Mouse (Mus musculus) T-helper 17 cell (primary cell): ENCODE measurements around the gene Dlgap1.

Experiments
- in situ Hi-C, 2 experiments: fragments of 300-600 bp; cut with MboI, MseI; formaldehyde crosslinking; loops; 1 replicate in 1 of 2; 2 replicates in 1 of 2; pipeline ENCODE4 v1.15.1; 2025; ENCODE audit warnings: high pct_unique_total_duplicates in 2 of 2

The Dlgap1 gene

GRCm38 (mm10) chr17:70455036-70455435 is 486.2 kb downstream of the Dlgap1 start:
- in situ Hi-C loops: no loop called here

GRCm38 (mm10) chr17:70457103-70457502 is 488.2 kb downstream of the Dlgap1 start:
- in situ Hi-C loops: no loop called here

- in situ Hi-C loops: no loop called here
These were observed 493.4 kb downstream of the Dlgap1 start for GRCm38 (mm10) chr17:70462231-70462630.

DNA sequence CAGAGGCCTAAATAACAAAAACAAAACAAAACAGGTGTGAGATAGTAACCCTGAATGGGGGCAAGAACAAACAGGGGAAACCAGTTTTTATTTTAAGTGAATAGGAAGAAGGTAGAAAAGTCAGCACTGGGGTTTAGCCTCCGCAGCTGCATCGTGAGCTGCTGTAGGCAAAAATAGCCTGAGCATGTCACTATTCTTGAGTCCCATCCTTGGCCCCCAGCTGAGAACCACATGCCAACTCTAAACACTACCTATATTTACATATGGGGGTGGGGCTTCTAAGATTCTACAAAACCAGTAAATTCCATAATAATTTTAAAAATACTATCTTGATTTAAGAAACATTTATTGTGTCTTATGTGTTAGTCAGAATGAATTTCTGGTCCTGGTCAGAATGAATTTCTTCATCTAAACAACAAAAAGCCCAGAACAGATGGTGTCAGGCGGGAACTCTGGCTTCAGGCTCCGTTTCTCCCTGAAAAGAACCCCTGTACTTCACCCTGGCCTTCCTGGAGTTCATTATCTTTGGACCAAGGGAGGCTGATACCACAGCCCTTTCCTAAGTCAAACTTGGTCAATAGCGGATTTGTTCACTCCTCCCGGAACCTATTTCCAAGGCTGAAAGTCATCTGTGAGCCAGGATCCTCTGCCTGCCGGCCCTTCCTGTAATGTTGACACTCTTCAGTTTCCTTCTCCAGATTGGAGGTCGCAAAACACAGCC is 494.1 kb downstream of the Dlgap1 start:
- in situ Hi-C loops: no loop called here

GRCm38 (mm10) chr17:70466413-70466812 is 497.5 kb downstream of the Dlgap1 start:
- in situ Hi-C loops: no loop called here

- in situ Hi-C loops: no loop called here
These were observed 502.1 kb downstream of the Dlgap1 start for GRCm38 (mm10) chr17:70470970-70471371.

DNA sequence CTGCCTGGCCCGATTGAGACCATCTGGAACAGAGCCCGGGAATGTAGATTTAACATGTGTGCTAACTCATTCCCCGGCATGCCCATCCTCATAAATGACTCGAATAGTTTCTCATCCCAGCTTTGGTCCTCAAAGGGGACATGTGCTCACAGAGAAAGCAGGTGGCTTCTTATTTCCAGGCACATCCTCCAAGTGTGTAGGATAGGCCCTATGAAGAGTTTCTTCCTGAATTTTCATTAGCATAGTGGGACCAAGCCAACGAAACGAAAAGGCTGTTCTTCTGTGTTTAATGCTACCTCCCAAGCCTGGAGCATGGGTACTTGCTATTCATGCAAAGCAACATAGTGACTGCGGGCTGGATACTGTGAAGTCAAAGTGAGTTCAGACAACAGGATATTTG is 503.3 kb downstream of the Dlgap1 start:
- in situ Hi-C loops: no loop called here

GRCm38 (mm10) chr17:70473871-70474270 is 505.0 kb downstream of the Dlgap1 start:
- in situ Hi-C loops: no loop called here

- in situ Hi-C loops: no loop called here
These were observed 514.8 kb downstream of the Dlgap1 start for GRCm38 (mm10) chr17:70483716-70484115.

- in situ Hi-C loops: no loop called here
These were observed 516.8 kb downstream of the Dlgap1 start for GRCm38 (mm10) chr17:70485668-70486067.

- in situ Hi-C loops: no loop called here
These were observed 517.4 kb downstream of the Dlgap1 start for GRCm38 (mm10) chr17:70486259-70486658.

GRCm38 (mm10) chr17:70486831-70487230 is 518.0 kb downstream of the Dlgap1 start:
- in situ Hi-C loops: no loop called here

DNA sequence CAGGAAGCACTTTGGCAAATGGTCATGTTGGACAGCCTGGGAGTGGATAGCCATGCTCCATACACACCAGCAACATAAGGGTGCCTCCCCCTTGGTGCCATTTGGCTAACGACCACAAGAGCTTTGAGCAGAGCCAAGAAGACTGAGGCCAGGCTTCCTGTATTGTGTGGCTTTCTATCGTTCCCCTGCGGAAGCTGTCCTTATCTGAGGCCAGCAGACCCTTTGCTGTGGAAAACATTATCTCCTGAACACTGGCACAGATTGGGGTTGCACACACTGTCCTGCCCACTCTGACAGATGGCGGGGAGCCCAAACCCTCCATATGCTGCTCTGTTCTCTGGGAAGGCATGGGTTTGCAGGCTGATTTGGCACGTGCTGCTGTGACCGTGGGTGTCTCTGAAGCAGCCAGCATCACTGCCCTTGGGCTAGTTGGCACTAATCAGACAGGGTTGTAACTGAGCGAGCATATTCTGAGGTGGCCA is 520.0 kb downstream of the Dlgap1 start:
- in situ Hi-C loops: no loop called here

GRCm38 (mm10) chr17:70491575-70491974 is 522.7 kb downstream of the Dlgap1 start:
- in situ Hi-C loops: no loop called here

GRCm38 (mm10) chr17:70494338-70494737 is 525.5 kb downstream of the Dlgap1 start:
- in situ Hi-C loops: no loop called here

DNA sequence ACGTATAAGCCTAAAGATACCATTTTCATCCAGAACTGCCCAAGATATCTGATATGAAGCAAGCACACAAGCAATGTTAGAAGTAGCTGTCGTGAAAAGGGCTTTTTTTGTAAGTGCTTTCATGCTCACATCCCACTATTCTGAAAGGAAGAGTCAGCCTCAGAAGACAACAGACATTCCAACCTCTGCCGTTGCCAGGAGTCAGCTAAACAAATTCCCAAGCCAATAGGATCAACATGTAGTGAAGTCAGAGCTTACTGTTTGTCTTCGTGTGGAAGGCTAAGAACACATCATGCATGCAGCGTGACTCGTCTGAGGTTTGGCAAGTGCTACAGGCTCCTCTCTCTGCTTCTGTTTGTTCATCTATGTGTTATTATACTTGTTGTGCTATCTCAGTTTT is 529.4 kb downstream of the Dlgap1 start:
- in situ Hi-C loops: no loop called here

DNA sequence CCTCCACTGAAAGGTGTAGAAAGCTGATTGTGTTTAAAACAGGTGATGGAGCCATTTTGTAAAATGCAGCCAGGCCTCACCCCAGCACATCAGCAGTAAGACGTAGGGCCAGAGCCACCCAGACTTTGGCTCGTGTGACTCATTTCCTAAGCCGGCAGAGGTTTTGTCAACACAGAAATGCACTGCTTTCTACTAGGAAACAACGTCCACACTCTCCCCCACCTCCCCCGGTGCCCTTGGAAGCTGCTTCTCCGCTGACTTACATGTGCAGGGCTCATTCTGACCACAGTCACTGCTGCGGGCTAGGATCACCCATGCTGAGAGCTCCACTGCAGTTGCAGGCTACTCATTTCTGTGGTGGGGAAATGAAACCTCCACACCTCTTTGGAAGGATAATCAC is 533.1 kb downstream of the Dlgap1 start:
- in situ Hi-C loops: no loop called here

DNA sequence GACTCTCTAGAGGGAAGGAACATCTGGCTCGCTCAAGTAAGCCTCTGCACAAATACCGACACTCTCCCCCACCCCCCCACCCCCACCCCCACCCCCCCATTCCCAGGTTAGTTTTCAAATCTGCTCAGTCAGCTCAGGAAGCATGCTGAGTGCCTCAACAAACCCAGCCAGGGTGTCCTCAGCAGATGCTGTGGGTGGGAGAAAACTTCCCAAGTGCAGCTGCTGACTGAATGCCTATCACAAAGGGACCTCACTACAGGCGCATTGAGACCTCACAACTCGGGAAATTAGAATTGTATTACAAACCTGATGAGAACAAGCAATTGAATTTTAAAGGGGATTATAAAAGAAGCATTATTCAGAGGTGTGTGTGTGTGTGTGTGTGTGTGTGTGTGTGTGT is 538.9 kb downstream of the Dlgap1 start:
- in situ Hi-C loops: no loop called here

DNA sequence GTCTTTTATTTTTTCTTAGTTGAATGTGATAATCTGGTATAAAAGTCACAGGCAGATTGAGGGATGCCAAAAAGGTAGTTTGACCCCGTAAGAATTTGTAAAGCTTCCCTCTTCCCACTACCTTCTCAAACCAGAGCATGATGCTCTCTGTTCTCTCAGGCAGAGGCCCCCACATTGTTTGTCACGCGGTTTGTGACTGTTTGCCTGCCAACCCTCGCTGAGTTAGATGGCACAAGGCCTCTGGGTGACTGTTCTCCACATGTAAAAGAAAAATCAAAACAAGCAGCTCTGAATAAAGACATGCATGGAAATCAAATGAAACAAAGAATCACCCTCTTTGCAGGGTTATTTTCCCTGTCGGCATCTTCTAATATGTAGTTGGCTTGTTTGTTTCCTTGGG is 541.6 kb downstream of the Dlgap1 start:
- in situ Hi-C loops: no loop called here

- in situ Hi-C loops: no loop called here
These were observed 542.5 kb downstream of the Dlgap1 start for GRCm38 (mm10) chr17:70511401-70511800.

DNA sequence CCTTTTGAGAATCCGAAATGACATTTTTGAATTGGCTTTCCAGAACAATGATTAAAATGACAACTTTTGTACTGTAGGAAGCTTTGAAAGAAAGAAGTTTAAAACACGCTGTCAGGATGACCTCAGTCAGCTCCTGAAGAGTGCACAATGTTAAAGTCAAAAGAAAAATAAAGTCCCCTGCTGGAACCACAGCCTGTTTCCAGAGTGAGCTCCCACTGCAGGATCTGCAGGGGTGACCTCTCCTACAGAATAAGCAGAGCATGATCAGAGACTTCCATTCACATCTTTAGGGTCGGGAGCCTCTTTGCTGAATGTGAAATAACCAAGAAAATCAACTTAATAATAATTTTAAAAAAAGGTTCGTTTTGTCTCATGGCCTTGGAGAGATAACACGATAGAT is 544.9 kb downstream of the Dlgap1 start:
- in situ Hi-C loops: no loop called here

GRCm38 (mm10) chr17:70516506-70516905 is 547.6 kb downstream of the Dlgap1 start:
- in situ Hi-C loops: no loop called here

GRCm38 (mm10) chr17:70517333-70517732 is 548.5 kb downstream of the Dlgap1 start:
- in situ Hi-C loops: no loop called here
